Mouse (Mus musculus) small intestine, adult 2 months (tissue): ENCODE data around the gene Oxsm.

Experiments
- CTCF ChIP-seq: fragments of 200-500 bp; IDR thresholded peaks from 2 replicates; pipeline ENCODE4 v1.5.1; 2012; ENCODE audit warnings: low read depth, mild to moderate bottlenecking, control low read depth, inconsistent platforms, low read length, moderate library complexity, mixed read lengths; ENCODE audit not compliant: insufficient replicate concordance, insufficient read length; ENCODE audit errors: extremely low read depth
- POLR2A ChIP-seq: fragments of 200-500 bp; IDR thresholded peaks from 2 replicates; pipeline ENCODE4 v1.6.1; 2012; ENCODE audit warnings: low read depth, mild to moderate bottlenecking, control low read depth, inconsistent platforms, low read length, moderate library complexity

GRCm38 (mm10) chr14:16273677-16274076 lies 24.1 kb upstream of the Oxsm start:
- TF ChIP-seq CTCF (no peak), POLR2A (no peak)
